Mouse (Mus musculus): ENCODE measurements at regions not wholly inside any gene's neighbourhood (a gene's known extent, or its start where the extent isn't known, plus 50 kb on each side); places are given as distances from the start of the nearest gene placed in this dataset.
A peak's percentile ranks its signal among the peaks of the same experiment; 100 is the strongest.

DNA sequence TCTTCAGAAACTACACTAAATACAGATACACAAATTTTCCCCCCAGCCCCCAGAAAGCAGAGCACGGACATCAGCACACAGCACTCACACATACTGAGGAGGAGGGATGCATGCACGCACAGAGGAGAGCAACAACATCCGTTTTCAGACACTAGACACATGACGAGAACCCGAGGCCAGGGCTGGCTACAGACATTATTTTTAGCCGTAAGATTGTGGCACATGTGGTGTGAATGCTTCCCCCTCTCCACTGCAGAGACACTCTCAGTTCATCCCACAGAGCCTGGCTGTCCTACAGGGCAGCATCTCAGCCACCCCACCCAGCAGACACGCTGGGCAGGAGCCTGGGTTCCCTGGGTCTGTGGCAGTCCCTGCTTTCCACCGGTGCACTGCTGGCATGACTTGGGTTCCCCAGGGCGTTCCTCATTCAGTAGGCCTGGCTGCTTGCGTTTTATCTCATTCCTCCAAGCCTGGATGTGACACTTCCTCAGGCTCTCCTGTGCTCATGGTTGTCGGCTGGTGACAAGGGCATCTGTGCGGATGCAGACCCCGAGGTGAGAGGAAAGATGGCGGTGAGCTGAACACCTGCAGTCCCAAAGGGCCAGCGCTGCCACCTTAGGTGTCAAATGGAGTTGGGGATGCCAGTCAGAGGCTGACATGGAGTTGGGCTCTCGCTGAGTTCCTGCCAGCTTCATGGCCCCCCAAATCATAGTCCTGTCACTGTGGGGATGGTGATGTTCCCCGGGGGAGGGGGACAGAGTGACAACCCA lies 247.1 kb upstream of the Myt1l start:
- no peaks in the 10 kb centered on the region for H3K27me3 ChIP-seq (ENCODE audit: control insufficient read depth, insufficient read depth, low read length, poor library complexity, severe bottlenecking)
- DNase-seq (ENCODE audit: low read depth, low spot score): no peak
- no peaks in the 10 kb centered on the region for H3K36me3 ChIP-seq (ENCODE audit: control insufficient read depth, insufficient read depth, low read length, poor library complexity, severe bottlenecking)

DNA sequence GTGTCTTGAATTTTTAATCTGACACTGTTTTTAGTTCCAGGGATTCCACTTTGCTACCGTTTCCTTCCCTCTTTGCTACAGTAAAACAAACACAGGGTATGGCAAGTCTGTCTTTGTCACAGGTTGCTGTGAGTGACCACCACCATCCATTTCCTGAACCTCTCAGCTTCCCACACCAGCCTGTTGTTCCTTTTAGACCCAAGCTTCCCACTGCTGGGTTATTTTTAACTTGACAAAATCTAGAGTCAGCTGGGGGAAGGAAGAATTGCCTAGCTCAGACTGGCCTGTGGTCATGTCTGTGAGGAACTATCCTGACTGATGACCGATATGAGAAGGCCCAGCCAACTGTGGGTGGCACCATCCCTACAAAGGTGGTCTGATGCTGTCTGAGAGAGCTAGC lies 239.4 kb upstream of the Myt1l start:
- Histone ChIP-seq H3K36me3 (ENCODE audit: control insufficient read depth, insufficient read depth, low read length, poor library complexity, severe bottlenecking) (no peaks in the 10 kb centered on the region), H3K27me3 (ENCODE audit: control insufficient read depth, insufficient read depth, low read length, poor library complexity, severe bottlenecking) (no peaks in the 10 kb centered on the region)
- no peak for DNase-seq (ENCODE audit: low read depth, low spot score)

DNA sequence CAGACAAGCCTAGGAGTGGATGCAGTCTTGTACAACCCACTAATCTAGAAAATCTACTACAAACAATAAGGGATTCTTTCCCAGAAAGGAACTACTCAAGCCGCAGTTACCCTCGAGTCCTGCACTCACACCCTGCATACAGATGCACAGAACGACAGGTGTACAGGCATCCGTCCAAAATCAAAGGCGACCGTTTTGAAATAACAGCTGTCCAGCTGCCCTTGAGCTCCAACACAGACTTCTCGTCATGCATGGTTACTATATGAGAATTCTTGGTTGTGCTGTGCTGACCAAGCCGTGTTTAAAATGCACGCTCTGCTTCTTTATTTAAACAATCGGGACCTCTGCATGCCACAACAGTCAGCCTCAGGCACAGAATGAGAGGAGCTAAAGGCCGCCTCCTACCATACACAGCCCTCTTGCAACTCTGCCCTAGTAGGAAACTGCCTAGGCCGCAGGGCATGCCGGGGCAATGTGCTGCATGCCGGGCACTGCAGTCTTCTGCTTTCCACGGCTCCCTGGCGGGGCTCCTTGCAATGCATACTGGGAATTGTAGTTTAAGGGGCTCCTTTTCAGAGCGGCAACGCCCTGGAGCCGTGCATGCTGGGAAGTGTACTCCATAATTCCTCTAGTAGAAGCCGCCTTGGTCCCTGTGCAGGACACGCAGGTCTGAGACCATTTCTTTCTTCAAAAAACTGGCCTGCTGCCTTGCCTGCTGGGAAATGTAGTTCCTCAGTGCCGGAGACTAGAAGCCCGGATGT lies 237.4 kb upstream of the Myt1l start:
- peak; percentile 63 for DNase-seq (ENCODE audit: low read depth, low spot score)
- H3K27me3 ChIP-seq (ENCODE audit: control insufficient read depth, insufficient read depth, low read length, poor library complexity, severe bottlenecking): no peaks in the 10 kb centered on the region
- no peaks in the 10 kb centered on the region for H3K36me3 ChIP-seq (ENCODE audit: control insufficient read depth, insufficient read depth, low read length, poor library complexity, severe bottlenecking)

DNA sequence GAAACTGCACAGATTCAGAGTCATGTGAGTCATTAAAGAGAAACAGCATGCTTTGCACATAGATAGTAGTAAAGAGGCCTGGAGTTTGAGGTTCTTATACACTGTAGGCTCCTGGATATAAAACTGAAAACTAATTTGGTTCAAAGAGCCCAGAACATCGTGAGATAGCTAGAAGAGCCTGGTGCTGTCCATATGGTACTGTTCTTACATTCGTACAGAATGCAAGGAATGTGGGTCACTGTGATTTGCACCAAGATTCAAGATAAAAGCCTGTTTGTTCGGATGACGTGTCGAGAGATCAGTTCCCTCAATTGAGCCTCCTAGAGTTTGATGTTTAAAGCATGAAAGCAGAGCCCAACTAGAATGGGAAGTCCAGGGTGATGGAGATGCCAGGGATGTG lies 230.2 kb upstream of the Myt1l start:
- DNase-seq (ENCODE audit: low read depth, low spot score): no peak
- no peaks in the 10 kb centered on the region for H3K27me3 ChIP-seq (ENCODE audit: control insufficient read depth, insufficient read depth, low read length, poor library complexity, severe bottlenecking)
- no peaks in the 10 kb centered on the region for H3K36me3 ChIP-seq (ENCODE audit: control insufficient read depth, insufficient read depth, low read length, poor library complexity, severe bottlenecking)

DNA sequence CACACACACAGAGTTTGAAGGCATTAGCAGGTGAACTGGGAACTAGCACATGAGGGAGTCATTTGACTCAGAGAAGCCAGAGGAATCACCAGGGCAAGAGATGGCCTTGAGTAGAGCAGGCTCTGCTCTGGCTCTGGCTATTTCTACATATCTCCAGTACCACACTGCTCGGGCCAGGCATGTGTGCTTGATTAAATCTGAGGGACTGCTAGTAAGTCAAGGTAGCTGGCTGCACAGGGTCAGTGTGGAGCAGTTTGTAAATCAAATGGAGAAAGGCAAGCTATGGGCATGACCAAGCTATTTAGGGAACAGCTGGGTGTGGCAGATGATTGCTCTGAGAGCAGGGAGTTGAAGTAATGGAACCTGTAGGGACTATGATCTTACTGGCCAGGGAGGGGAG lies 212.5 kb upstream of the Myt1l start:
- no peak for DNase-seq (ENCODE audit: low read depth, low spot score)
- no peaks in the 10 kb centered on the region for H3K36me3 ChIP-seq (ENCODE audit: control insufficient read depth, insufficient read depth, low read length, poor library complexity, severe bottlenecking)
- no peaks in the 10 kb centered on the region for H3K27me3 ChIP-seq (ENCODE audit: control insufficient read depth, insufficient read depth, low read length, poor library complexity, severe bottlenecking)

DNA sequence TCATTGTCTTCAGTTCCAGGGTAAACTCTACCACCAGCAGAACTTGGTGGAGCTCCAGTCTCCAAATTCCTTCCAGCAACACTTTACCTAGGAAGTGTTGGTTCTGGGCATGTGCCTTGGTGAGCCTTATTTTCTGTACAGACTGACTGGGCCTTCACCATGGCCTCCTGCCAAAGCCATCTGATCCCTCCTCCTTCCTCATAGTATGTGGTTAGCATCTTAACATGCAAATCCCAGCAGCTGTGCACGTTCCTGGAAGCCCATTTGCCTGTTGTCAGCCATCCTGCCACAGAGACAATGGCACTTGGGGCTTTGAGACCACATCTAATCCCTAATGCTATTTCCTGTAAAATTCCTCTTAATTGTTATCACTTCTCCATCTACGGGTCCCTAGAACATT lies 206.7 kb upstream of the Myt1l start:
- Histone ChIP-seq H3K27me3 (ENCODE audit: control insufficient read depth, insufficient read depth, low read length, poor library complexity, severe bottlenecking) (no peaks in the 10 kb centered on the region), H3K36me3 (ENCODE audit: control insufficient read depth, insufficient read depth, low read length, poor library complexity, severe bottlenecking) (no peaks in the 10 kb centered on the region)
- DNase-seq (ENCODE audit: low read depth, low spot score): no peak

DNA sequence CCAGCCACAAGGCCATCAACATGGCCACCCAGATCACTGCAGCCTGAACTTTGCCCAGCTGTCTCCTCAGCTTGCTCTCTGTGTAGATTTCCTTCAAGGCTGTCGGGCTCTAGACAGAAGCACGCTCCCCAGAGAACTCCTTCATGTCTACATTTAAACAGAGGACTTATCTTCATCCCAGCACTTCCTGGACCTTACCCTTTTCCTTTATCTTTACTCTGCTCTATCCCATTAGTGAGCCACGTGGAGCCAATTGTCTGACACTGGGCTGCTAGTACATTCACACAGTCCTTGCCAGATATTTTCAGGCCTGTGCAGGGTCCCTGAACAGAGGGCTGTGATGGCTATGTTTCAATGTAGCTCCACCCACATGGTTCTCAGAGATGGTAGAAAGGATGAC lies 204.7 kb upstream of the Myt1l start:
- Histone ChIP-seq H3K36me3 (ENCODE audit: control insufficient read depth, insufficient read depth, low read length, poor library complexity, severe bottlenecking) (no peaks in the 10 kb centered on the region), H3K27me3 (ENCODE audit: control insufficient read depth, insufficient read depth, low read length, poor library complexity, severe bottlenecking) (no peaks in the 10 kb centered on the region)
- no peak for DNase-seq (ENCODE audit: low read depth, low spot score)

DNA sequence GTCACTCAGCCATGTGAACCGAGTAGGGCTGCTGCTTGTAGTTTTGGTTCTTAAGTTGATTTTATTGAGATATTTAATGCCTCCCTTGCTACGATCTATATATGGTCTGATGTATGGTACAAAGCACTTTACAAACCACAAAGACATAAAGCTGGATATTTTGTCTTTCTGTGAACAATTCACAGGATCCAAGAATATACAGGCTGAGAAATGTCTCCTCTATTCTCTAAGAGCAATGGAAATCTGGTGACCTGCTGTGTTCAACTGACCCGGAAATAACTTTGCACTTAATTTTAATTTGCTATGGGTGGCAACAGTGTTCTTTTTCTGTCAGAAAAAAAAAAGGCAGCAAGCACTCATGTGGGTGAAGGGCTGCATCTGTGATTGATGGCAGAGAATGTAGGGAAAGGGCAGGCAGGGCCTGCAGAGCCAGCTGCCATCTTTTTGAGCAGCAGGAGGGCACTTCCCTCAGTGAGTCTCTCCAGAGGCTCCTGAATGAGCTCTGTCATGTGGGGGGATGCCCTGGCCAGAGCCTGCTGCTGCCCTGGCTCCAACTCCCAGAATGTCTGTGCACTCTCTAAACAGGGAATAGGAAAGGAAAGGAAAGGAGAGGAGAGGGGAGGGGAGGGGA lies 192.2 kb upstream of the Myt1l start:
- H3K36me3 ChIP-seq (ENCODE audit: control insufficient read depth, insufficient read depth, low read length, poor library complexity, severe bottlenecking): no peaks in the 10 kb centered on the region
- DNase-seq (ENCODE audit: low read depth, low spot score): no peak
- H3K27me3 ChIP-seq (ENCODE audit: control insufficient read depth, insufficient read depth, low read length, poor library complexity, severe bottlenecking): no peaks in the 10 kb centered on the region; the same call in 1 of the 2 replicates

DNA sequence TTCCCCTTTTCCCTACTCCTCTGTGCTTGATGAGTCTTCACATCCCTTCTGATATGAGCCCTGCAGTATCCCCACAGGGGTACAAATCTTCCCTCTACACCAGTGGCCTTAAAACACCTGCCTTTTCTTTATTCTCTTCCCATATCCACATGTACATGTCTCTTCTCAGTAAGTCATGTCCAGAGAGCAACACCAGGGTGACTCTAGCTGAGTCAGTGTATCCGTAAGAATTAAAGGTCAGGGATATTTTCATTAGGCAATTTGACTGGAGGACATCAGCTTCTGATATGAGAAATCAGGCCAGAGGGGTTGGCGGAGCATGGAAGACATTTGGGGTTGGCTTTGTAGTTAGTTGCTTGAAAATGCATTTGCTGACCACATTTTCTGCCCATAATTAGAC lies 190.8 kb upstream of the Myt1l start:
- DNase-seq (ENCODE audit: low read depth, low spot score): no peak
- no peaks in the 10 kb centered on the region for H3K36me3 ChIP-seq (ENCODE audit: control insufficient read depth, insufficient read depth, low read length, poor library complexity, severe bottlenecking)
- no peaks in the 10 kb centered on the region; the same call in 1 of the 2 replicates for H3K27me3 ChIP-seq (ENCODE audit: control insufficient read depth, insufficient read depth, low read length, poor library complexity, severe bottlenecking)

DNA sequence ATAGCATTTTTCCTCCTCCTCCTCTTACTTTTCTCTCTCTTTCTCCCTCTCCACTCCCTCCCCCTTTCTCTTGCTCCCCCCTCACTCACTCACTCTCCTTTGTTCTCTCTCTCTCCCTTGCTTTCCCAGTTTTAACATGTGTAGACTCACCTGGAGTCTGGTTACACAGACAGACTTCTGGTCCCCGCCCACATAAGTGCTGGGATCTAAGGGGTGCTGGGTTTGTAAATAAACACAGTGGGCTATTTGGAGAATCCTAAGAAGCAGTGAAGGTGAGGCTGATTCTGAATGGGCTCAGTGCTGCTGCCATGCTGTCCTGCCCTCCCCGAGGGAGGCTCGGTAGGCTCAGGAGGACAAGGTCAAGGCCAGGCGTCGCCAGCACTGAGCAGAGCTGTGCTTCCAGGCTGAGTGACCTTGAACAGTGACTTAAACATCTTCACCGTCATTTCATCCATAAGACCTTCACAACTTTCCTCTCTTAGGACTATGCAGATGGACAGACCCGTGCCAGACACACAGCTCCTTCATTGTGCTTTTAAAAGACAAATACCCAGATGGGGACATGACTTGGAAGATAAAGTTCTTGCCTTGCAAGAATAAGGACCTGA lies 186.7 kb upstream of the Myt1l start:
- no peak for DNase-seq (ENCODE audit: low read depth, low spot score)
- H3K27me3 ChIP-seq (ENCODE audit: control insufficient read depth, insufficient read depth, low read length, poor library complexity, severe bottlenecking): no peaks in the 10 kb centered on the region; the same call in 1 of the 2 replicates

DNA sequence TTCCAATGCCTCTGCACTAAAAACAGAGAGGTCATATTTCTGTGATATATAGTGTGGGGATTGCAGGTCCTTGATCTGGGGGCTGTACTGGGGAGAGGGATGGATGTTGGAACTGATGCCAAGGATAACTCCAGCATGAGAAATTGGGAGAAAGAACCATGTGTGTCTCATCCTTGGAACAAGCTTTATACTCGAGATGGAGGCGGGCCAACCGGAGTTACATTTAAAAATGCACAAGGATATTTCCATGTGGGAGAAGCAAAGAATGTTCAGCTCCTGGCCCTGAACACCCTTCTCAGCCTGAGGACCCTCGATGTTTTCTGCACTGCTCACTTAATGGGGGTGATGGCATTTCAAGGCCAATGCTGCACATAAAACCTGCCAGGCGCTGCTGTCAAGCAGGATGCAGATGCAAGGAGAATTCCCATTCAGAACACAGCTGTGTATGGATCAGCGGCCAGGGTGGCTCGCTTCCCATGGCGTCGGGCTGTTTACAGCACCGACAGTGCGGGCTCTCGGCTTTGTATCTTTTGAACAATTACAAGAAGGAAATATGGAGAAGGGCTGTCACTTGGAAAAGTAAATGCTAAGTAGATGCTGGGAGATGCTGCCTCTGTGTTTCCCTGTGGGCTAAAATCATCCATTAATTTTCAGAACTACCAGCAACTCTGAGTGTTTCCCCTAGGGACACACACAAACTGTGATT lies 184.9 kb upstream of the Myt1l start:
- Histone ChIP-seq H3K27me3 (ENCODE audit: control insufficient read depth, insufficient read depth, low read length, poor library complexity, severe bottlenecking) (no peaks in the 10 kb centered on the region; the same call in 1 of the 2 replicates), H3K36me3 (ENCODE audit: control insufficient read depth, insufficient read depth, low read length, poor library complexity, severe bottlenecking) (no peaks in the 10 kb centered on the region)
- DNase-seq (ENCODE audit: low read depth, low spot score): no peak

More for the DNA sequence above, 186.7 kb upstream of the Myt1l start:
- no peaks in the 10 kb centered on the region for H3K36me3 ChIP-seq (ENCODE audit: control insufficient read depth, insufficient read depth, low read length, poor library complexity, severe bottlenecking)

DNA sequence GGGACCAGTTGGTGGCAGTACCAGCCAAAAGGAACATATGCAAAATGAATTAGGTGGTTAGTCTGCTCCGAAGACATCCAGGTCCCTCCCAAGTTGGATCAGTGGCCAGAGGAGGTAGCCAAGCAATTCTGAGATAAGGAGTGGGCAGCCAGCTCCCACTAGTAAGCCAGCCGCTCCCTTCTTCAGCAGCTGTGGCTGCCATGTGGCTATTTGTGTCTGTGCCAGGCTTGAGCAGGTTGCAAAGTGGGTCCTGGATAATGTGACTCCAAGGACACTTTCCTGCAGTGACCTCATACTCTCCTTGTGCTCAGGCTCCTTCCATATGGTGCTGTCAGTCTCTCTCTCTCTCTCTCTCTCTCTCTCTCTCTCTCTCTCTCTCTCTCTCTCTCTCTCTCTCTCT lies 179.5 kb upstream of the Myt1l start:
- no peaks in the 10 kb centered on the region for H3K27me3 ChIP-seq (ENCODE audit: control insufficient read depth, insufficient read depth, low read length, poor library complexity, severe bottlenecking)
- H3K36me3 ChIP-seq (ENCODE audit: control insufficient read depth, insufficient read depth, low read length, poor library complexity, severe bottlenecking): no peaks in the 10 kb centered on the region
- DNase-seq (ENCODE audit: low read depth, low spot score): no peak

DNA sequence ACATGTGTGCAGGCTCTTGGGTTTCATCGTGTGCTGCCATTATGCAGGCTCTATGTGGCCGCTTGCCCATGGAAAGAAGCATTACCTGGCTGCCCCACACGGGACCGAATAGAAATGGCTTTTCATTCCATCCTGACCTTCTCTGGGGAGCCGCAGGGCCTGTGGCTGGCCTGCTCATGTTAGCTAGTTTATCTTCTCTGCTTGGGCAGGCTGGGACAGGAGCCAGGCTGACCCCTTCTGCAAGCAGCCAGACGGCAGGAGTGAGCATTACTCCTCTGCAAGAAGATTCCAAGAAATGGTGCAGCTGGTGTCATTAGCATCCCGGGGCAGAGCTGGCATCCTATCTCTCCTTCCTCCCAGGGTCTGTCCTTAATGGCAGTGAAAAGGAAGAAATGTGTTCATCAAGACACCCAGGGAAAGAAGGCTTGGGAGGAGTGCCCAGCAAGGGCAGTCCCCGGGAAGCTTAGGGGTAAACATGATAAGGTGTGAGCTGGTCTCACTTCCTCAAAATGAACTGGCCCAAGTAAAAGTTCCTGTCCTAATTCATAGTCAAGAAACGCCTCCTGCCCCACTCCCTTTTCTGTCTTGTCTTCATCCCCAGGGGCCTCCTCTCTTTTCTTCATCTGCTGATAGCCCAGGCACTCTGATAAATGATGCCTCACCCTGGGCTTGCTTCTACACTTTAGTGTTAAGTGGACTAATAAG lies 178.9 kb upstream of the Myt1l start:
- Histone ChIP-seq H3K27me3 (ENCODE audit: control insufficient read depth, insufficient read depth, low read length, poor library complexity, severe bottlenecking) (no peaks in the 10 kb centered on the region), H3K36me3 (ENCODE audit: control insufficient read depth, insufficient read depth, low read length, poor library complexity, severe bottlenecking) (no peaks in the 10 kb centered on the region)
- no peak for DNase-seq (ENCODE audit: low read depth, low spot score)
